Mouse (Mus musculus) limb, embryonic 10.5 days (tissue): ENCODE data around the gene 2610301B20Rik. TPM values are rescaled to one million over a fixed set of nuclear protein-coding genes. Genes with fewer than 3 reads are reported as not detected.
"Not testable (repeated sequence)": the region's sequence is repeated elsewhere in the genome, so short reads cannot be mapped to it uniquely, and the experiment has no call there.

ENCODE experiments used
- DNase-seq: peaks from one replicate; pipeline ENCODE4 v3.0.0-alpha.2; 2017; ENCODE audit warnings: low spot score
- H3K27ac ChIP-seq: fragments of 300-500 bp; sonication (generic); 2 replicates; pipeline ENCODE4 v1.5.1; 2016; ENCODE audit warnings: mild to moderate bottlenecking
- H3K27me3 ChIP-seq: fragments of 300-500 bp; sonication (generic); 2 replicates; pipeline ENCODE4 v1.6.1; 2016; ENCODE audit warnings: low read depth, mild to moderate bottlenecking; ENCODE audit not compliant: poor library complexity, severe bottlenecking
- H3K36me3 ChIP-seq: fragments of 300-500 bp; sonication (generic); 2 replicates; pipeline ENCODE4 v1.6.1; 2016; ENCODE audit warnings: mild to moderate bottlenecking, moderate library complexity
- H3K4me1 ChIP-seq: fragments of 300-500 bp; sonication (generic); 2 replicates; pipeline ENCODE4 v1.6.1; 2016
- H3K4me3 ChIP-seq: fragments of 300-500 bp; sonication (generic); 2 replicates; pipeline ENCODE4 v1.5.1; 2016; ENCODE audit warnings: mild to moderate bottlenecking, moderate library complexity
- H3K9me3 ChIP-seq: fragments of 300-500 bp; sonication (generic); replicated peaks from 2 replicates; pipeline ENCODE4 v1.6.1; 2016; ENCODE audit warnings: mild to moderate bottlenecking
- WGBS: fragments of 180-500 bp; shearing (Covaris S2); methylation state at CpG from one replicate; pipeline ENCODE4 v1.1.7; 2016; 5-methylcytosine and 5-hydroxymethylcytosine counted together
- polyA plus RNA-seq: library from polyadenylated mRNA; unstranded; fragments of >200 nt; fragmentation: Nextera tagmentation; extraction: Ambion mirVana; gene quantifications from 2 replicates; pipeline ENCODE4 v1.2.1, GENCODE M21; 2016

Gene 2610301B20Rik
- polyA plus RNA-seq, 1 experiment from 2014 or later = 26.6 TPM

GRCm38 (mm10) chr4:10873549-10873919 is 764 bp upstream of the 2610301B20Rik start:
- H3K36me3 ChIP-seq = no peaks in the 10 kb centered on the region
- DNase-seq = no peak
- peak overlapping the region; percentile 89 for H3K4me3 ChIP-seq
- peak overlapping the region; percentile 96 for H3K27ac ChIP-seq
- H3K9me3 ChIP-seq = no peaks in the 10 kb centered on the region
- H3K4me1 ChIP-seq = peaks cover 6% of the 10 kb centered on the region
- whole genome bisulfite sequencing = 3% methylated on average over 7 of the region's 8 CpGs
- H3K27me3 ChIP-seq = no peaks in the 10 kb centered on the region

- WGBS = under 1% methylated on average over 37 of the region's 37 CpGs
- Histone ChIP-seq H3K9me3 (no peaks in the 10 kb centered on the region), H3K27me3 (no peaks in the 10 kb centered on the region), H3K36me3 (0 out of 2 replicates have a peak, but pooled peaks cover 5% of the 10 kb centered on the region), H3K4me3 (peak overlapping the region; percentile 89), H3K27ac (peak overlapping the region; percentile 96), H3K4me1 (peaks cover 6% of the 10 kb centered on the region)
- DNase-seq = peak; percentile 77
These were observed 422 bp downstream of the 2610301B20Rik start for GRCm38 (mm10) chr4:10874718-10875121.

GRCm38 (mm10) chr4:10875407-10875806 is 1.1 kb downstream of the 2610301B20Rik start:
- H3K27ac ChIP-seq = 0 out of 2 replicates have a peak overlapping the region, but pooled peaks have one; percentile 96
- H3K27me3 ChIP-seq = no peaks in the 10 kb centered on the region
- peaks cover 6% of the 10 kb centered on the region for H3K4me1 ChIP-seq
- peak overlapping the region; percentile 89 for H3K4me3 ChIP-seq
- H3K36me3 ChIP-seq = 0 out of 2 replicates have a peak, but pooled peaks cover 8% of the 10 kb centered on the region
- DNase-seq = no peak
- no peaks in the 10 kb centered on the region for H3K9me3 ChIP-seq

GRCm38 (mm10) chr4:10877057-10877456 is 2.8 kb downstream of the 2610301B20Rik start:
- no peak for DNase-seq
- H3K27me3 ChIP-seq = no peaks in the 10 kb centered on the region
- 0 out of 2 replicates have a peak, but pooled peaks cover 8% of the 10 kb centered on the region for H3K36me3 ChIP-seq
- H3K4me1 ChIP-seq = peaks cover 6% of the 10 kb centered on the region
- H3K4me3 ChIP-seq = no peak overlapping the region
- WGBS = 87% methylated on average over 1 of the region's 1 CpGs
- H3K9me3 ChIP-seq = no peaks in the 10 kb centered on the region
- no peak overlapping the region for H3K27ac ChIP-seq

GRCm38 (mm10) chr4:10883740-10884408 is 9.6 kb downstream of the 2610301B20Rik start:
- no peaks in the 10 kb centered on the region for H3K27me3 ChIP-seq
- peaks cover 51% of the 10 kb centered on the region for H3K36me3 ChIP-seq
- no peak overlapping the region for H3K4me3 ChIP-seq
- H3K9me3 ChIP-seq = no peaks in the 10 kb centered on the region
- no peaks in the 10 kb centered on the region for H3K4me1 ChIP-seq
- DNase-seq = no peak
- 95% methylated on average over 8 of the region's 8 CpGs for WGBS
- H3K27ac ChIP-seq = no peak overlapping the region

- WGBS = 96% methylated on average over 10 of the region's 10 CpGs
- peaks cover 43% of the 10 kb centered on the region for H3K36me3 ChIP-seq
- no peaks in the 10 kb centered on the region for H3K9me3 ChIP-seq
- no peaks in the 10 kb centered on the region for H3K4me1 ChIP-seq
- no peak overlapping the region for H3K4me3 ChIP-seq
- DNase-seq = no peak
- no peaks in the 10 kb centered on the region for H3K27me3 ChIP-seq
- H3K27ac ChIP-seq = no peak overlapping the region
These were observed 14.5 kb downstream of the 2610301B20Rik start for GRCm38 (mm10) chr4:10888835-10889234.

- Histone ChIP-seq H3K27me3 (no peaks in the 10 kb centered on the region), H3K4me3 (no peak overlapping the region), H3K36me3 (peaks cover 18% of the 10 kb centered on the region), H3K27ac (no peak overlapping the region), H3K4me1 (no peaks in the 10 kb centered on the region), H3K9me3 (no peaks in the 10 kb centered on the region)
- WGBS = 93% methylated on average over 4 of the region's 4 CpGs
- DNase-seq = no peak
These were observed 22.0 kb downstream of the 2610301B20Rik start for GRCm38 (mm10) chr4:10896262-10896661.

- Histone ChIP-seq H3K36me3 (peaks cover 18% of the 10 kb centered on the region), H3K27me3 (no peaks in the 10 kb centered on the region), H3K4me1 (no peaks in the 10 kb centered on the region), H3K9me3 (no peaks in the 10 kb centered on the region), H3K27ac (no peak overlapping the region), H3K4me3 (no peak overlapping the region)
- no peak for DNase-seq
These were observed 22.6 kb downstream of the 2610301B20Rik start for GRCm38 (mm10) chr4:10896859-10897258.

GRCm38 (mm10) chr4:10905234-10905801 is 31.0 kb downstream of the 2610301B20Rik start:
- Histone ChIP-seq H3K36me3 (no peaks in the 10 kb centered on the region), H3K27me3 (no peaks in the 10 kb centered on the region), H3K27ac (peak overlapping the region; percentile 80), H3K4me1 (peaks cover 13% of the 10 kb centered on the region), H3K4me3 (peak overlapping the region; percentile 34), H3K9me3 (no peaks in the 10 kb centered on the region)
- DNase-seq = peak; percentile 60
- 5% methylated on average over 13 of the region's 13 CpGs for whole genome bisulfite sequencing

- not testable (repeated sequence) for H3K27me3 ChIP-seq, H3K4me1 ChIP-seq, DNase-seq, H3K9me3 ChIP-seq, H3K36me3 ChIP-seq, H3K27ac ChIP-seq, H3K4me3 ChIP-seq
- 41% methylated on average over 7 of the region's 7 CpGs for WGBS
These were observed 37.1 kb downstream of the 2610301B20Rik start for GRCm38 (mm10) chr4:10911417-10911816.

- no peaks in the 10 kb centered on the region for H3K9me3 ChIP-seq
- no peaks in the 10 kb centered on the region for H3K4me1 ChIP-seq
- H3K4me3 ChIP-seq = no peak overlapping the region
- no peak for DNase-seq
- no peak overlapping the region for H3K27ac ChIP-seq
- no peaks in the 10 kb centered on the region for H3K36me3 ChIP-seq
- WGBS = 77% methylated on average over 6 of the region's 6 CpGs
- no peaks in the 10 kb centered on the region for H3K27me3 ChIP-seq
These were observed 37.7 kb downstream of the 2610301B20Rik start for GRCm38 (mm10) chr4:10911909-10912478.

GRCm38 (mm10) chr4:10912611-10913301 is 38.5 kb downstream of the 2610301B20Rik start:
- no peak overlapping the region for H3K4me3 ChIP-seq
- H3K9me3 ChIP-seq = no peaks in the 10 kb centered on the region
- no peaks in the 10 kb centered on the region for H3K4me1 ChIP-seq
- DNase-seq = peak; percentile 88
- no peaks in the 10 kb centered on the region for H3K36me3 ChIP-seq
- H3K27me3 ChIP-seq = no peaks in the 10 kb centered on the region
- 35% methylated on average over 7 of the region's 7 CpGs for WGBS
- no peak overlapping the region for H3K27ac ChIP-seq

- WGBS = 90% methylated on average over 3 of the region's 3 CpGs
These were observed 39.1 kb downstream of the 2610301B20Rik start for GRCm38 (mm10) chr4:10913409-10913808.

More at GRCm38 (mm10) chr4:10913409-10913808, 39.1 kb downstream of the 2610301B20Rik start:
- Histone ChIP-seq H3K27ac (no peak overlapping the region), H3K4me3 (no peak overlapping the region), H3K9me3 (no peaks in the 10 kb centered on the region), H3K27me3 (no peaks in the 10 kb centered on the region), H3K4me1 (0 out of 2 replicates have a peak, but pooled peaks cover 2% of the 10 kb centered on the region), H3K36me3 (no peaks in the 10 kb centered on the region)
- no peak for DNase-seq
